Mouse (Mus musculus) kidney, adult 2 months (tissue): ENCODE measurements around the gene B3galnt1. TPM values are rescaled to one million over a fixed set of nuclear protein-coding genes. Genes with fewer than 3 reads are reported as not detected.
"Not testable (repeated sequence)": the region's sequence is repeated elsewhere in the genome, so short reads cannot be mapped to it uniquely, and the experiment has no call there.

Experiments
- DNase-seq: peaks from one replicate; pipeline ENCODE4 v3.0.0; 2021
- H3K27ac ChIP-seq: fragments of 200-500 bp; 2 replicates; pipeline ENCODE4 v1.5.1; 2012; ENCODE audit warnings: low read depth, low read length, control low read depth, inconsistent platforms; ENCODE audit not compliant: insufficient read depth
- H3K27me3 ChIP-seq: fragments of 200-500 bp; replicated peaks from 2 replicates; pipeline ENCODE4 v1.6.1; 2012; ENCODE audit warnings: mild to moderate bottlenecking, moderate library complexity, low read length, inconsistent platforms; ENCODE audit not compliant: control insufficient read depth, insufficient read depth
- H3K36me3 ChIP-seq: fragments of 200-500 bp; 2 replicates; pipeline ENCODE4 v1.6.1; 2012; ENCODE audit warnings: mild to moderate bottlenecking, moderate library complexity, low read length, inconsistent platforms; ENCODE audit not compliant: control insufficient read depth, insufficient read depth
- H3K4me1 ChIP-seq: fragments of 200-500 bp; 2 replicates; pipeline ENCODE4 v1.6.1; 2011; ENCODE audit warnings: low read length; ENCODE audit not compliant: control insufficient read depth, insufficient read depth
- H3K4me3 ChIP-seq: fragments of 200-500 bp; 2 replicates; pipeline ENCODE4 v1.5.1; 2011; ENCODE audit warnings: mild to moderate bottlenecking, low read depth, low read length, control low read depth; ENCODE audit not compliant: insufficient read depth
- CTCF ChIP-seq: fragments of 200-500 bp; conservative IDR thresholded peaks from 2 replicates; pipeline ENCODE4 v1.5.1; 2011; ENCODE audit warnings: low read depth, mild to moderate bottlenecking, control low read depth, low read length, moderate library complexity, mixed read lengths; ENCODE audit not compliant: insufficient read depth, insufficient read length
- POLR2A ChIP-seq: fragments of 200-500 bp; IDR thresholded peaks from one replicate; pipeline ENCODE4 v1.6.1; 2011; ENCODE audit warnings: low read depth, low read length, control low read depth
- WGBS: fragments of 180-500 bp; shearing (Covaris S2); methylation state at CpG from one replicate; pipeline ENCODE4 v1.1.7; 2018; 5-methylcytosine and 5-hydroxymethylcytosine counted together
- polyA plus RNA-seq: library from polyadenylated mRNA; depleted of rRNA; stranded (reverse); fragments of >200 nt; gene quantifications from 2 replicates; pipeline ENCODE4 v1.2.3, GENCODE M21; 2012

B3galnt1 gene
- polyA plus RNA-seq, 1 experiment: 28.3 TPM

DNA sequence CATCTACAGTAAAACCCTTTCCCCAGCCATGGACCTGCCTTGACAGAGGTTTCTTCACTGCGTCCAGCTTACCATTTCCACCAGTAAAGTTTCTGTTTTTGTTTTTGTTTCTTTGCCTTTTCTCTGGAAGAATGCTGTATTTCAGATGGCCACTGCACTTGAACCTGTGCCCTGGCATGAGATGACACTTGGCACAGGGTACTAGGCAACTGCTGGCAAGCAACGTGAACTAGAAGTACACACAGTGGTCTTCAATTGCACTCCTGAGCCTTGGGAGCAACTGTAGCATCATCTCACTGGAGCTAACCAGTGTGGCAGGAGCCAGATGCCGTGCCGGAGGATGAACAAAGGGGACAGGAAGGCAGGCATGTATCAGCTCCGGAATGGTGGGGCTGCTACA lies 26.2 kb downstream of the B3galnt1 start:
- no peaks in the 10 kb centered on the region for H3K36me3 ChIP-seq
- no peak overlapping the region for H3K4me3 ChIP-seq
- H3K27me3 ChIP-seq: no peaks in the 10 kb centered on the region
- H3K27ac ChIP-seq: no peak overlapping the region
- DNase-seq: no peak
- no peaks in the 10 kb centered on the region for H3K4me1 ChIP-seq
- WGBS: 89% methylated on average over 5 of the region's 5 CpGs
- TF ChIP-seq POLR2A (no peak), CTCF (no peak)

DNA sequence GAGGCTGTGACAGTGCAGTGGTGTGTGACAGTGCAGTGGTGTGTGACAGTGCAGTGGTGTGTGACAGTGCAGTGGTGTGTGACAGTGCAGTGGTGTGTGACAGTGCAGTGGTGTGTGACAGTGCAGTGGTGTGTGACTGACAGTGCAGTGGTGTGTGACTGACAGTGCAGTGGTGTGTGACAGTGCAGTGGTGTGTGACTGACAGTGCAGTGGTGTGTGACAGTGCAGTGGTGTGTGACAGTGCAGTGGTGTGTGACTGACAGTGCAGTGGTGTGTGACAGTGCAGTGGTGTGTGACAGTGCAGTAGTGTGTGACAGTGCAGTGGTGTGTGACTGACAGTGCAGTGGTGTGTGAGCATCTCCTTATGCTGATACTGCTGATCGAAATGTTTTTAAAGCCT lies 33.2 kb downstream of the B3galnt1 start:
- not testable (repeated sequence) for H3K36me3 ChIP-seq, H3K4me1 ChIP-seq, H3K27me3 ChIP-seq, H3K4me3 ChIP-seq
- 64% methylated on average over 1 of the region's 1 CpGs for WGBS
- H3K27ac ChIP-seq: peak overlapping the region; percentile 55; the same call in 1 of the 2 replicates
- DNase-seq: peak; percentile 62

DNA sequence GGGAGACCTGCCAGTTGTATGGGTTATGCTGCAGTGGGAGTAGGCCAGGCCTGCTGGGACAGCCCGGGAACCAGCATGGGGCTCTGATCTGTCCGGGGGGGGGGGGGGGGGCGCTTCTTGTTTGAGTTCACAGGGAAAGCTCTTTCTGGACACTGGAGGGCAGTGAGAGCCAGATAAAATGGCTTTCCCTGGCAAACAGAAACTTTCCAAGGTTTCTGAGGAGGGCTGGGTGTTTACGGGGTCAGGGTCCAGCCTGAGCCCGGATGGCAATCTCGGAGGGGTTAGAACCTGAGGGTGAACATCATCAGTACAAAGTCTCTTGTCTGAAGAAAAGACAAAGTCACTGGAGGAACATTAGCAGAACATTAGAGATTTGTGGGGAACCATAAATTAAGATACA lies 35.4 kb downstream of the B3galnt1 start:
- DNase-seq: no peak
- Histone ChIP-seq H3K27ac (no peak overlapping the region), H3K4me1 (no peaks in the 10 kb centered on the region), H3K4me3 (no peak overlapping the region), H3K36me3 (no peaks in the 10 kb centered on the region), H3K27me3 (no peaks in the 10 kb centered on the region)
- TF ChIP-seq CTCF (0 out of 2 replicates have a peak, but pooled peaks have one; percentile 13), POLR2A (no peak)
- WGBS: 66% methylated on average over 6 of the region's 6 CpGs

DNA sequence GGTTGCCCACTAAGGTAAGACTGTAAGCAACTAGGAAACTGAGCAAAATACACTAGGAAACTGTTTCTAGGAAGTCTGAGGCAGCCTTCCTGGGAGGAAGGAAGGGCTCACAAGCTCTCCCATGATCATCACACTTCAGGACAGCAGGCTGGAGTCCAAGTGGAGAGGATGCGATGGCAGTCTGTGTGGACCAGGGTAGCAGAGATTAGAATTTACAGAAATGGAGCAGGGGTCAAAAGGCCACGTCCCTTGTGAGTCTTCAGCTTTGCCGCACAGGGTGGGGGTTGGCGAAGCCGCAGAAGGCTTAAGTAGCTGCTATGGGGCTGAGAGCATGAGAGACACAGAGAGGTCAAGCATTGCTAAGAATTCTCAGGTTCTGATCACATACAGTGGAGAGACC lies 37.1 kb downstream of the B3galnt1 start:
- WGBS: 66% methylated on average over 5 of the region's 5 CpGs
- Histone ChIP-seq H3K36me3 (no peaks in the 10 kb centered on the region), H3K27me3 (no peaks in the 10 kb centered on the region), H3K4me3 (no peak overlapping the region), H3K27ac (no peak overlapping the region), H3K4me1 (no peaks in the 10 kb centered on the region)
- TF ChIP-seq CTCF: no peak
- no peak for TF ChIP-seq POLR2A
- DNase-seq: peak; percentile 67

DNA sequence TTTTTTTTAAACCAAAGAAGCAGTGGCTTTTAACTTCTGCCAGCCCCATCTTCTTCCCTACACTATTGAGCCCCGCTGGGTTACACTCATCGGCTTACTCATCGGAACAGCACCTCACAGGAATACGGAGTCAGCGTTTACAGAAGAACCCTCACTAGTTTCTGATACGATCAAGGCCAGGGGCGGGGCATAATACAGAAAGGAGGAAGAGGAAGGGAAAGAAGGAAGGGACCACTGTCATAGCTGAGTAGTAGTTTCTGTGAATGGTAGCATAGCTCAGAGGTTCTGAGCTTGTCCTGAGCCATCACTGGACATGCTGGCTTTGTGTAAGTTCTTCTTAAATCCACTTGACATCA lies 38.8 kb downstream of the B3galnt1 start:
- H3K4me1 ChIP-seq: peaks cover 8% of the 10 kb centered on the region; the same call in 1 of the 2 replicates
- H3K4me3 ChIP-seq: no peak overlapping the region
- WGBS: 57% methylated on average over 7 of the region's 7 CpGs
- no peak for DNase-seq
- H3K27ac ChIP-seq: peak overlapping the region; percentile 49
- H3K36me3 ChIP-seq: no peaks in the 10 kb centered on the region
- H3K27me3 ChIP-seq: no peaks in the 10 kb centered on the region
- no peak for TF ChIP-seq POLR2A
- no peak for TF ChIP-seq CTCF

DNA sequence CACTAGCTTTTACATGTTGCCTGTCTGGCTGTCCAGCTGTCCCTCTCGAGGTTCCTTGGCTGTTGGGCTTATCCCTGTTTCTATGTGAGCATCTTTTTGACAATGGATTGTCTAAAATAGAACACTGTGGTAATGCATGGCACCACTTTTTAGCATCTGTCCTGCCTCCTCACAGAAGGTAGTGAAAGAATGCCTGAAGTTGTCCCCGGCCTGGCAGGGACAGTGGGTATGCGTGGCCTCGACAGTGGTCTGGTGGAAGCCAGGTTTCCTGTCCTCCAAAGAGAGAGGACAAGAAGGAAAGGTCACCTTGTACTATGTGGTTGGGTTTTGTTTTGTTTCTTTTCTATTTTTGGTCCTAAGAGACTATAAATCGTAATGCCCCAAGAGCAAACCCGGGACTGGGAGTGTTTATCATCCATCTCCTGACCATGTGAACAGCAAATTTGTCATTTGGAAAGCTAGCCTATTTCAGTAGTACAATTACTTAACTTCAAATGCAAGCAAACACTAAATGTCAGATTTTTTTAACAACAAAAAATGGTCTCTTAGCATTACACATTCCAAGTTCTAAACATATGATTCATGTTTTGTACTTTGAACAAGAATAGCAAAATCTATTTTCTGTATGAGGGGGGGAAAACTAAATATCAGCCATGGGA lies 39.3 kb downstream of the B3galnt1 start:
- 53% methylated on average over 6 of the region's 6 CpGs for WGBS
- Histone ChIP-seq H3K36me3 (no peaks in the 10 kb centered on the region), H3K4me1 (peaks cover 8% of the 10 kb centered on the region; the same call in 1 of the 2 replicates), H3K27me3 (no peaks in the 10 kb centered on the region), H3K4me3 (no peak overlapping the region), H3K27ac (peak overlapping the region; percentile 49)
- TF ChIP-seq POLR2A (no peak), CTCF (no peak)
- DNase-seq: peak; percentile 63

DNA sequence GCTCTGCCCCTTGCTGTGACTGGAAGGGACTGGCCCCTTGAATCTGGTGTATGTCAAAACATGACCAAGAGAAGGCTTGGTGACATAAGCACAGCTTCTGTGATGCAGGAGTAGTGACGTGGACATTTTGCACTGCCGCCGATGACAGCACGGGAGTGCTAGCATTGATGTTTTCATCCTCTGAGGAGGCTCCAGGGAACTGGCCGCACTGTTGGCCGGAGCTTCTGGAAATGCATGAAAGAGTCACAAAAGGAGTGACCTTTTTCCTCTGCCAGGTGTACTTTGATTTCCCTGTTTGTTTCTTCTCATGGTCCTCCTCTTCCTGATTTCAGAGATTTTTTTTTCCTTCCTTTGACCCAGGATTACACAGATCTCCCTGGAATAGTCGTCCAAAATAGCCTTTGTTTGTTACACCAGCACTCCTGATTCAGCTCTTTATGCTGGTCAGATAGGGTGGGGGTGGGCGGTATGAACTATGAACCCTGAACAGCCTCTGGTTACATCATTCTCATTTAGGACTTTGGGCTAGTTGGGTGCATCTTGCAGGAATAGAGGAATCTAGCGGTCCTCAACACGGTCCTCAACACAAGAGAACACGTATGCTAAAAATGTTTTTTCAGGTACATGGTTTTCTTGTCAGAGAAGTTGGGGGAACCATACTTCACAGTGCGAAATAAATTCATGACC lies 42.5 kb downstream of the B3galnt1 start:
- Histone ChIP-seq H3K36me3 (no peaks in the 10 kb centered on the region), H3K4me1 (peaks cover 8% of the 10 kb centered on the region; the same call in 1 of the 2 replicates), H3K27ac (peak overlapping the region; percentile 58; the same call in 1 of the 2 replicates), H3K27me3 (no peaks in the 10 kb centered on the region), H3K4me3 (no peak overlapping the region)
- TF ChIP-seq CTCF (no peak), POLR2A (no peak)
- WGBS: 46% methylated on average over 12 of the region's 12 CpGs
- DNase-seq: peak; percentile 82
